Mouse (Mus musculus): Measurements from ENCODE around the gene Enc1.

- TF ChIP-seq POLR2A (IDR thresholded peaks at IDR 0.05; ENCODE audit: control insufficient read depth, low read depth, low read length) (no peak), CTCF (IDR thresholded peaks at IDR 0.05; ENCODE audit: control insufficient read depth, insufficient read depth, insufficient replicate concordance, low read depth, low read length) (no peak)
Measured at GRCm38 (mm10) chr13:97297418-97298050, 56.6 kb downstream of the Enc1 start.

Measured in testis, adult 2 months (tissue).